Mouse (Mus musculus) cerebellum, adult 18-20 months (tissue): ENCODE data around the gene Ugt2b36.
"Not testable (repeated sequence)": the region's sequence is repeated elsewhere in the genome, so short reads cannot be mapped to it uniquely, and the experiment has no call there.

Experiments
- DNase-seq, 2 experiments: peaks; one replicate each; pipeline ENCODE4 v3.0.0; 2021

Gene Ugt2b36

DNA sequence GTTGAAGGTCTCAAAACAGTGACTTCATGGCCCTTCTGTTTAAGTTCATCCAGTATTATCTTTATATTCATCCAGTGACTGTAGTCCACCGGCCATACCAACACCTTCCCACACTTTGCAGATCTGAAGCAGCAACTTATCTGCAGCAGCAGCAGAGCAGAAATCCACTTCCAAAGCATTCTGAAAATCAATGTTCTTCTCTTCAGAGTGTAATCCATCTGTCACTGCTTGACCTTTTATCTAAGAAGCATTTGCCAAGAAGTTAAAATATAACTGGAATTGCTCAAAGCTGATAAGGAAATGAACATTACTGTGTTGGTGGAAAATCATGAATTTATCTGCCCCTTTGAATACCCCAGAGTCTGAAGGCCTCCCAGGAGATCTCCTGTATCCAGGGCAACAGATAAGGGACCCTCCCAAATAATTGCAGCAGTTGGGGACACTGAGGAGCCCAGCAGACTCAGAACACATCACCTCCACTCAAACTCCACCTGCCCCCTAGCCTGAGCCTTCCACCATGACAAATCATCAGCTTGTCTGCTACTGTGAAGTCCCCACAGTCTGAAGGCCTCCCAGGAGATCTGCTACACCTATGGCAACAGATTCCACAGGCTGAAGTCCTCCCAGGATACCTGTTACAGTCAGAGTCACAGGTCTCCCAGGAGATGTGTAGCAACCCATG, at the start of gene Ugt2b36:
Ugt2b36 (minus strand) TSS at position 210 of the 682 bp plus-strand sequence.
- DNase-seq, result no peak

- DNase-seq, result not testable (repeated sequence)
Observed at GRCm38 (mm10) chr5:87140196-87140595, 47.8 kb upstream of the Ugt2b36 start, which contains the start of gene Ugt2b5. Gene Ugt2b5 (minus strand): TSS chr5:87140318.

- not testable (repeated sequence) for DNase-seq
Observed at GRCm38 (mm10) chr5:87103697-87104096, 11.3 kb upstream of the Ugt2b36 start.

GRCm38 (mm10) chr5:87091111-87091510, 1.2 kb downstream of the Ugt2b36 start:
- DNase-seq, result no peak

DNA sequence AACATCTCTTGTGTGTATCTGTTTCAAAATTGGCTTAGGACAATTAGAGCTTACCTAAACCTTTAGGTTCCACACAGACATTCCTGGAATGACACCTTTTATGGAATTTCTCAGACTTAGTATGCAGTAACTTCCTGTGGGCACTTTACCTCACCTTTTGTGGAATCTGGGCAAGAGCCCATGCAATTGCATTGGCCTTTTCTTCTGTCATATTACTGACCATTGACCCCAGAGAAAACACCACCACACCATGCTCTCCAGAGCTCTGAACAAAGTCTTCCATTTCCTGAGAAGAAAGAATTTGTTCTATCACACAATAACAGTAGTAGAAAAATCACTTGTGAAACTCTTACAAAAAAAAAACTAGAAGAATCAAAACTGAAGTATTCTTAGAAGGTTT, 3.1 kb downstream of the Ugt2b36 start:
- no peak for DNase-seq

GRCm38 (mm10) chr5:87086269-87086668, 6.1 kb downstream of the Ugt2b36 start:
- DNase-seq, result no peak

DNA sequence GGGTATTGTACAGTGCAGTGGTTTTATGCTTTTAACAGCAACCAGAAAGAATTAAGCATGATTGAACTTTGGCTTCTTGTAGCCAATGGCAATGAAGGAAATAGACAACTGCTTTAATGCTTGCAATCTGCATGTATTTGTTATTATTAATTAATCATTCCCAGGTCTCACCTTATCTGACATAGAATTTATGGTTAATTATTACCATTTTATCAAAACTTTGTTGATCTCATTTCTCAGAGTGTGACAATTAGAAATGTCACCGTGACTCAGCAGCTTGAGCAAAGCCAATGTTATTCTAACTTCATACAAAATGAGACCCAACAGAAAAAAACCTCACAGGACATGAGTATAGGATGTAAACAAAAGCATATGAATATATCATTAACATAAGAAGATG, 61.7 kb downstream of the Ugt2b36 start:
- no peak for DNase-seq

DNA sequence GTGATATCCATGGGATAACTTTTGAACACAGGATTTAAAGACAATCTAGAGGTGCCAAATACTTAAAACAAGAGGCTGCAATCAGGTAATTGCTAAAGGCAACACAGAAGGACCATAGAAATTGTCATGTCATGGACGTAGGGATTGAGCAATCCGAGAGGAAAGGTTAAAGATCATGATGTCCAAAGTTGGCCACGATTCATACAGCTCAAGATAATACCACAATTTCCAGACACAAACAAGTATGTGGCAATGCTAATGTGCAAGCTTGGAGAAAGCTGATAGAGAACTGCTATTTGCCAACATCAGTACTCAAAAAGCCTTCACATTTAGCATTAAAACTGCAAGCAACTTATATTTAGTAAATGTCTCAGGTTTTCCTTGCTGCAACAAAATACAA, 65.0 kb downstream of the Ugt2b36 start:
- no peak for DNase-seq
